Mouse (Mus musculus): Measurements from ENCODE around the gene Col6a6. TPM values are rescaled to one million over a fixed set of nuclear protein-coding genes. Genes with fewer than 3 reads are reported as not detected.

The Col6a6 gene
- polyA plus RNA-seq, 1 experiment from 2014 or later, result 0.83 TPM

- Histone ChIP-seq H3K9ac (ENCODE audit: low read depth, low read length) (no peak overlapping the region), H3K36me3 (ENCODE audit: control insufficient read depth, insufficient read depth, low read length) (peaks cover 4% of the 10 kb centered on the region; the same call in 1 of the 2 replicates), H3K27ac (ENCODE audit: low read depth, low read length) (no peak overlapping the region), H3K9me3 (ENCODE audit: control insufficient read depth, low read length) (no peaks in the 10 kb centered on the region), H3K27me3 (ENCODE audit: control insufficient read depth, insufficient read depth, low read length) (no peaks in the 10 kb centered on the region), H3K4me1 (ENCODE audit: control insufficient read depth, insufficient read depth, low read length) (0 out of 2 replicates have a peak, but pooled peaks cover 5% of the 10 kb centered on the region), H3K4me2 (replicated peaks; ENCODE audit: low read depth, low read length) (no peak overlapping the region), H3K4me3 (ENCODE audit: low read length) (no peak overlapping the region)
- ATAC-seq (ENCODE audit: low FRiP score, low TSS enrichment), result no peak
- WGBS, result 90% methylated on average over 9 of the region's 9 CpGs
Observed at GRCm38 (mm10) chr9:105693056-105693455, 134.9 kb downstream of the Col6a6 start.

GRCm38 (mm10) chr9:105692472-105692871 is 135.5 kb downstream of the Col6a6 start:
- H3K4me1 ChIP-seq (ENCODE audit: control insufficient read depth, insufficient read depth, low read length), result 0 out of 2 replicates have a peak, but pooled peaks cover 2% of the 10 kb centered on the region
- H3K4me3 ChIP-seq (ENCODE audit: low read length), result no peak overlapping the region
- H3K27me3 ChIP-seq (ENCODE audit: control insufficient read depth, insufficient read depth, low read length), result no peaks in the 10 kb centered on the region
- H3K36me3 ChIP-seq (ENCODE audit: control insufficient read depth, insufficient read depth, low read length), result peaks cover 10% of the 10 kb centered on the region
- ATAC-seq (ENCODE audit: low FRiP score, low TSS enrichment), result no peak
- H3K4me2 ChIP-seq (replicated peaks; ENCODE audit: low read depth, low read length), result no peak overlapping the region
- H3K27ac ChIP-seq (ENCODE audit: low read depth, low read length), result no peak overlapping the region
- H3K9ac ChIP-seq (ENCODE audit: low read depth, low read length), result no peak overlapping the region
- 95% methylated on average over 14 of the region's 14 CpGs for WGBS
- no peaks in the 10 kb centered on the region for H3K9me3 ChIP-seq (ENCODE audit: control insufficient read depth, low read length)

GRCm38 (mm10) chr9:105689485-105689884 is 138.5 kb downstream of the Col6a6 start:
- no peaks in the 10 kb centered on the region for H3K4me1 ChIP-seq (ENCODE audit: control insufficient read depth, insufficient read depth, low read length)
- no peak overlapping the region for H3K4me2 ChIP-seq (replicated peaks; ENCODE audit: low read depth, low read length)
- H3K9me3 ChIP-seq (ENCODE audit: control insufficient read depth, low read length), result no peaks in the 10 kb centered on the region
- no peak overlapping the region for H3K27ac ChIP-seq (ENCODE audit: low read depth, low read length)
- WGBS, result 80% methylated on average over 7 of the region's 7 CpGs
- H3K4me3 ChIP-seq (ENCODE audit: low read length), result no peak overlapping the region
- H3K36me3 ChIP-seq (ENCODE audit: control insufficient read depth, insufficient read depth, low read length), result peaks cover 35% of the 10 kb centered on the region
- no peaks in the 10 kb centered on the region for H3K27me3 ChIP-seq (ENCODE audit: control insufficient read depth, insufficient read depth, low read length)
- no peak overlapping the region for H3K9ac ChIP-seq (ENCODE audit: low read depth, low read length)
- no peak for ATAC-seq (ENCODE audit: low FRiP score, low TSS enrichment)

GRCm38 (mm10) chr9:105684549-105685165 is 143.3 kb downstream of the Col6a6 start:
- no peak overlapping the region for H3K27ac ChIP-seq (ENCODE audit: low read depth, low read length)
- WGBS, result 94% methylated on average over 13 of the region's 13 CpGs
- no peak overlapping the region for H3K4me2 ChIP-seq (replicated peaks; ENCODE audit: low read depth, low read length)
- no peak overlapping the region for H3K9ac ChIP-seq (ENCODE audit: low read depth, low read length)
- no peaks in the 10 kb centered on the region; the same call in 1 of the 2 replicates for H3K27me3 ChIP-seq (ENCODE audit: control insufficient read depth, insufficient read depth, low read length)
- H3K4me1 ChIP-seq (ENCODE audit: control insufficient read depth, insufficient read depth, low read length), result no peaks in the 10 kb centered on the region
- no peaks in the 10 kb centered on the region for H3K9me3 ChIP-seq (ENCODE audit: control insufficient read depth, low read length)
- ATAC-seq (ENCODE audit: low FRiP score, low TSS enrichment), result no peak
- H3K4me3 ChIP-seq (ENCODE audit: low read length), result no peak overlapping the region
- H3K36me3 ChIP-seq (ENCODE audit: control insufficient read depth, insufficient read depth, low read length), result peaks cover 52% of the 10 kb centered on the region

GRCm38 (mm10) chr9:105681386-105681785 is 146.6 kb downstream of the Col6a6 start:
- H3K4me1 ChIP-seq (ENCODE audit: control insufficient read depth, insufficient read depth, low read length), result no peaks in the 10 kb centered on the region
- H3K27ac ChIP-seq (ENCODE audit: low read depth, low read length), result no peak overlapping the region
- no peaks in the 10 kb centered on the region; the same call in 1 of the 2 replicates for H3K27me3 ChIP-seq (ENCODE audit: control insufficient read depth, insufficient read depth, low read length)
- no peak overlapping the region for H3K4me2 ChIP-seq (replicated peaks; ENCODE audit: low read depth, low read length)
- no peak for ATAC-seq (ENCODE audit: low FRiP score, low TSS enrichment)
- H3K9ac ChIP-seq (ENCODE audit: low read depth, low read length), result no peak overlapping the region
- WGBS, result 94% methylated on average over 7 of the region's 7 CpGs
- H3K9me3 ChIP-seq (ENCODE audit: control insufficient read depth, low read length), result no peaks in the 10 kb centered on the region
- H3K36me3 ChIP-seq (ENCODE audit: control insufficient read depth, insufficient read depth, low read length), result peaks cover 54% of the 10 kb centered on the region
- H3K4me3 ChIP-seq (ENCODE audit: low read length), result no peak overlapping the region

- no peaks in the 10 kb centered on the region; the same call in 1 of the 2 replicates for H3K27me3 ChIP-seq (ENCODE audit: control insufficient read depth, insufficient read depth, low read length)
- peaks cover 29% of the 10 kb centered on the region for H3K36me3 ChIP-seq (ENCODE audit: control insufficient read depth, insufficient read depth, low read length)
- no peak overlapping the region for H3K4me2 ChIP-seq (replicated peaks; ENCODE audit: low read depth, low read length)
- no peak for ATAC-seq (ENCODE audit: low FRiP score, low TSS enrichment)
- no peaks in the 10 kb centered on the region for H3K4me1 ChIP-seq (ENCODE audit: control insufficient read depth, insufficient read depth, low read length)
- no peak overlapping the region for H3K27ac ChIP-seq (ENCODE audit: low read depth, low read length)
- 76% methylated on average over 11 of the region's 11 CpGs for WGBS
- H3K4me3 ChIP-seq (ENCODE audit: low read length), result no peak overlapping the region
- no peak overlapping the region for H3K9ac ChIP-seq (ENCODE audit: low read depth, low read length)
- no peaks in the 10 kb centered on the region for H3K9me3 ChIP-seq (ENCODE audit: control insufficient read depth, low read length)
Observed at GRCm38 (mm10) chr9:105675941-105676340, 152.0 kb downstream of the Col6a6 start.

- WGBS, result 82% methylated on average over 2 of the region's 2 CpGs
- no peak for ATAC-seq (ENCODE audit: low FRiP score, low TSS enrichment)
Observed at GRCm38 (mm10) chr9:105672032-105672431, 155.9 kb downstream of the Col6a6 start.

GRCm38 (mm10) chr9:105670916-105671315 is 157.0 kb downstream of the Col6a6 start:
- Histone ChIP-seq H3K4me3 (ENCODE audit: low read length) (no peak overlapping the region), H3K27me3 (ENCODE audit: control insufficient read depth, insufficient read depth, low read length) (no peaks in the 10 kb centered on the region), H3K27ac (ENCODE audit: low read depth, low read length) (no peak overlapping the region), H3K9me3 (ENCODE audit: control insufficient read depth, low read length) (no peaks in the 10 kb centered on the region), H3K36me3 (ENCODE audit: control insufficient read depth, insufficient read depth, low read length) (peaks cover 44% of the 10 kb centered on the region), H3K4me1 (ENCODE audit: control insufficient read depth, insufficient read depth, low read length) (no peaks in the 10 kb centered on the region), H3K9ac (ENCODE audit: low read depth, low read length) (no peak overlapping the region), H3K4me2 (replicated peaks; ENCODE audit: low read depth, low read length) (no peak overlapping the region)
- 94% methylated on average over 4 of the region's 4 CpGs for WGBS
- ATAC-seq (ENCODE audit: low FRiP score, low TSS enrichment), result no peak

More at GRCm38 (mm10) chr9:105672032-105672431, 155.9 kb downstream of the Col6a6 start:
- H3K27ac ChIP-seq (ENCODE audit: low read depth, low read length), result no peak overlapping the region
- no peak overlapping the region for H3K9ac ChIP-seq (ENCODE audit: low read depth, low read length)
- no peaks in the 10 kb centered on the region for H3K9me3 ChIP-seq (ENCODE audit: control insufficient read depth, low read length)
- no peak overlapping the region for H3K4me2 ChIP-seq (replicated peaks; ENCODE audit: low read depth, low read length)
- H3K36me3 ChIP-seq (ENCODE audit: control insufficient read depth, insufficient read depth, low read length), result peaks cover 43% of the 10 kb centered on the region
- H3K4me1 ChIP-seq (ENCODE audit: control insufficient read depth, insufficient read depth, low read length), result no peaks in the 10 kb centered on the region
- no peak overlapping the region for H3K4me3 ChIP-seq (ENCODE audit: low read length)
- no peaks in the 10 kb centered on the region for H3K27me3 ChIP-seq (ENCODE audit: control insufficient read depth, insufficient read depth, low read length)

- Histone ChIP-seq H3K4me3 (ENCODE audit: low read length) (no peak overlapping the region), H3K36me3 (ENCODE audit: control insufficient read depth, insufficient read depth, low read length) (peaks cover 71% of the 10 kb centered on the region), H3K9me3 (ENCODE audit: control insufficient read depth, low read length) (no peaks in the 10 kb centered on the region), H3K9ac (ENCODE audit: low read depth, low read length) (no peak overlapping the region), H3K4me1 (ENCODE audit: control insufficient read depth, insufficient read depth, low read length) (no peaks in the 10 kb centered on the region), H3K4me2 (replicated peaks; ENCODE audit: low read depth, low read length) (no peak overlapping the region), H3K27ac (ENCODE audit: low read depth, low read length) (no peak overlapping the region), H3K27me3 (ENCODE audit: control insufficient read depth, insufficient read depth, low read length) (no peaks in the 10 kb centered on the region)
- 94% methylated on average over 7 of the region's 7 CpGs for WGBS
- no peak for ATAC-seq (ENCODE audit: low FRiP score, low TSS enrichment)
Observed at GRCm38 (mm10) chr9:105665269-105665668, 162.7 kb downstream of the Col6a6 start.

Measured in kidney, embryonic 14.5 days (tissue).